Mouse (Mus musculus) hindbrain, embryonic 13.5 days (tissue): ENCODE data around the gene Capn2. TPM values are rescaled to one million over a fixed set of nuclear protein-coding genes. Genes with fewer than 3 reads are reported as not detected.
A peak's percentile ranks its signal among the peaks of the same experiment; 100 is the strongest.

Source experiments
- ATAC-seq: fragments of 200-750 bp; cut with Nextera tagmentation; 2 replicates; pipeline ENCODE4 v1.8.0; 2017; ENCODE audit warnings: moderate TSS enrichment; ENCODE audit not compliant: low FRiP score
- H3K27ac ChIP-seq: fragments of 300-500 bp; sonication (generic); 2 replicates; pipeline ENCODE4 v1.5.1; 2015; ENCODE audit warnings: inconsistent platforms, mild to moderate bottlenecking, moderate library complexity
- H3K27me3 ChIP-seq: fragments of 300-500 bp; sonication (generic); 2 replicates; pipeline ENCODE4 v1.6.1; 2015; ENCODE audit warnings: mild to moderate bottlenecking, inconsistent platforms
- H3K36me3 ChIP-seq: fragments of 300-500 bp; sonication (generic); 2 replicates; pipeline ENCODE4 v1.6.1; 2015; ENCODE audit warnings: mild to moderate bottlenecking, inconsistent platforms
- H3K4me1 ChIP-seq: fragments of 300-500 bp; sonication (generic); replicated peaks from 2 replicates; pipeline ENCODE4 v1.6.1; 2015; ENCODE audit warnings: inconsistent platforms
- H3K4me2 ChIP-seq: fragments of 300-500 bp; sonication (generic); 2 replicates; pipeline ENCODE4 v1.6.1; 2015; ENCODE audit warnings: inconsistent platforms, mild to moderate bottlenecking, moderate library complexity
- H3K4me3 ChIP-seq: fragments of 300-500 bp; sonication (generic); 2 replicates; pipeline ENCODE4 v1.5.1; 2015; ENCODE audit warnings: mild to moderate bottlenecking, inconsistent platforms
- H3K9ac ChIP-seq: fragments of 300-500 bp; sonication (generic); 2 replicates; pipeline ENCODE4 v1.6.1; 2015; ENCODE audit warnings: mild to moderate bottlenecking, inconsistent platforms
- H3K9me3 ChIP-seq: fragments of 300-500 bp; sonication (generic); 2 replicates; pipeline ENCODE4 v1.6.1; 2016; ENCODE audit warnings: inconsistent platforms
- WGBS: fragments of 180-500 bp; shearing (Covaris S2); methylation state at CpG from one replicate; pipeline ENCODE4 v1.1.7; 2015; 5-methylcytosine and 5-hydroxymethylcytosine counted together
- polyA plus RNA-seq: library from polyadenylated mRNA; unstranded; fragments of >200 nt; fragmentation: Nextera tagmentation; extraction: Ambion mirVana; gene quantifications from 2 replicates; pipeline ENCODE4 v1.2.1, GENCODE M21; 2015

Gene Capn2
- polyA plus RNA-seq, 1 experiment from 2014 or later, result 85.0 TPM

DNA sequence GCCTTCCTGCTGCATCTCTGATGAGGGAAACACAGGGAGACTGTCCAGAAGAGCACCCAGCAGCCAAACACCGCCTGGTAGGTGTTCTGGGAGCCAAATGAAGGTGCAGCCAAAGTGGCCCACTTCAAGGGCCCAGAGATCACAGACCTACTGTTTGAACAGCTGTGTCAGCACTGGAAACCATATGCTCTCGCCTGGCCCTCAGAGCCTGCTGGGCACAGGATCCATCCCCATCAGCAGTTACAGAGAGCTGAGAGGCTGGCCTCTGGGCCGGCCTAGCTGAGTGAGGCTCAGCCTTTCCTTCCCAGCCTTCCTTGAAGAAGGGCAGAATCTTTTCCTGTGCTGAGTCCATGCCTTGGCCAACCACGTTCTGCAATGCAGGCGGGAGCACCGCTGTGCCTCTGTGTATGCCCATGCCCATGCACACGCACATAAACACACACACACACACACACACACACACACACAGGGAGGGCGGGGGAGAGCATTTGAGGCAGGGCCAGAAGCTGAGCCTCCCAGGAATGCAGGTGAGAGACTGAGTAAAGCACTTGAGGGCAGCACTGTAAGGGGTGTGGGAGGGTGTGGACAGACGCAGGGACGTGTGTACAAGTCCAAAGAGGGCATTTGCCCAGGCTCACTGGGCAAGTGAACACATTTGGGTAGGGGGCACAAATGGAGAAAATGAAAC, 8.2 kb downstream of the Capn2 start:
- H3K27me3 ChIP-seq, result no peaks in the 10 kb centered on the region
- 81% methylated on average over 10 of the region's 10 CpGs for WGBS
- H3K9me3 ChIP-seq, result no peaks in the 10 kb centered on the region
- peak overlapping the region; percentile 19; the same call in 1 of the 2 replicates for H3K9ac ChIP-seq
- H3K36me3 ChIP-seq, result peaks cover 58% of the 10 kb centered on the region
- H3K4me3 ChIP-seq, result no peak overlapping the region
- H3K4me2 ChIP-seq, result no peak overlapping the region
- H3K27ac ChIP-seq, result no peak overlapping the region
- H3K4me1 ChIP-seq, result peaks cover 11% of the 10 kb centered on the region
- no peak for ATAC-seq

- no peak for ATAC-seq
- Histone ChIP-seq H3K4me1 (peaks cover 18% of the 10 kb centered on the region), H3K9ac (no peak overlapping the region), H3K9me3 (no peaks in the 10 kb centered on the region), H3K36me3 (peaks cover 45% of the 10 kb centered on the region), H3K4me3 (no peak overlapping the region), H3K27ac (no peak overlapping the region; the same call in 1 of the 2 replicates), H3K27me3 (no peaks in the 10 kb centered on the region), H3K4me2 (no peak overlapping the region)
- 64% methylated on average over 7 of the region's 7 CpGs for WGBS
These were observed 11.0 kb downstream of the Capn2 start for GRCm38 (mm10) chr1:182506229-182506986.

DNA sequence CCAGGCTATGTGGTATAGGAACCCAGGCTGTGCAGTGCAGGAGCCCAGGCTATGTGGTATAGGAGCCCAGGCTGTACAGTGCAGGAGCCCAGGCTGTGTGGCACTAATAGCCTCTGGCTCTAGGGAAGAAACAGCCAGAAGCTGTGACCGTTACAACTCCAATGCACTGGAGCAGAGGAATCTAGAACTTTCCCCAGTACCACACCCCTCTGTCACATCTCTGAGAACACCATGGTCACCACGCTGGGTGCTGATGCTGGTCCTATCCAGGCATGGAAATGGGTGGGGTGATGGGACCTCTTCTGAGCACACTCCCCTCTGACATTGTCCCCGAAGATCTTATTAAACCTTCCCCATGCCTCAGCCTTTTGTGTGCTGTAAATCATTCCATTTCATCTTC, 12.1 kb downstream of the Capn2 start:
- Histone ChIP-seq H3K4me2 (no peak overlapping the region), H3K9me3 (no peaks in the 10 kb centered on the region), H3K27me3 (no peaks in the 10 kb centered on the region), H3K4me3 (no peak overlapping the region), H3K36me3 (peaks cover 34% of the 10 kb centered on the region), H3K9ac (no peak overlapping the region), H3K4me1 (peaks cover 18% of the 10 kb centered on the region), H3K27ac (no peak overlapping the region)
- WGBS, result 95% methylated on average over 3 of the region's 3 CpGs
- no peak for ATAC-seq

- H3K9ac ChIP-seq, result 0 out of 2 replicates have a peak overlapping the region, but pooled peaks have one; percentile 43
- H3K4me3 ChIP-seq, result no peak overlapping the region
- H3K4me1 ChIP-seq, result peaks cover 21% of the 10 kb centered on the region
- 15% methylated on average over 4 of the region's 4 CpGs for WGBS
- no peak for ATAC-seq
- H3K9me3 ChIP-seq, result no peaks in the 10 kb centered on the region
- peak overlapping the region; percentile 48 for H3K27ac ChIP-seq
- H3K27me3 ChIP-seq, result no peaks in the 10 kb centered on the region
- peaks cover 23% of the 10 kb centered on the region for H3K36me3 ChIP-seq
- H3K4me2 ChIP-seq, result no peak overlapping the region
These were observed 13.2 kb downstream of the Capn2 start for GRCm38 (mm10) chr1:182504223-182504622.

- no peaks in the 10 kb centered on the region for H3K27me3 ChIP-seq
- H3K36me3 ChIP-seq, result peaks cover 15% of the 10 kb centered on the region
- no peak for ATAC-seq
- H3K4me3 ChIP-seq, result no peak overlapping the region
- no peaks in the 10 kb centered on the region for H3K9me3 ChIP-seq
- 92% methylated on average over 13 of the region's 13 CpGs for WGBS
- no peak overlapping the region for H3K4me2 ChIP-seq
- peaks cover 21% of the 10 kb centered on the region for H3K4me1 ChIP-seq
- no peak overlapping the region for H3K9ac ChIP-seq
- no peak overlapping the region for H3K27ac ChIP-seq
These were observed 14.1 kb downstream of the Capn2 start for GRCm38 (mm10) chr1:182503206-182503900.

DNA sequence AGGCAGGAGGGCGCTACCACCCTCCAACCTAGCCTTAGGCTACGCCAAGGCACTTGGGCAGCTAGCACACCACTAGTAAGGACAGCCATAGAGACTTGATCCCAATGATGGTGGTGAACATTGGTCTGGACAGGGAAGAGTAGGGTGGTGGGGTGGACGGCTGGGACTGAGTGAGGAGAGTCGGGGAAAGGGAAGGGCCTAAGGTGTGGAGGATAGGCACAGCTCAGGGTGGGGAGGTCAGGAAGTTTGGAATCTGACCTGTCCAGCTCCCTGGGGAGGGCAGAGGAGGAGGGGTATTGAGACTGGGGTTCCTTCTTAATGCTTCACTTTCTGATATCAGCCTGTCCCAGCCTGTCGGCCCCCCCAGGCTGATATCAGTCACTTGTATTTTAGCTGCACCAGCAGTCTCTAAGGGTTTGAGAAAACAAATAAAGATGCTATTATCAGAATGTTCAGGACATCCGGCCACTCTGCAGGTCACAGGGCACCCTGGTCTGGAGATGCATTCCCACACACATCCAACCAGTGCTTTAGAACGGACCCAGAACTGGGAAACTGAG, 14.8 kb downstream of the Capn2 start:
- H3K9ac ChIP-seq, result no peak overlapping the region
- no peak for ATAC-seq

GRCm38 (mm10) chr1:182501815-182502405, 15.5 kb downstream of the Capn2 start:
- Histone ChIP-seq H3K4me1 (peaks cover 24% of the 10 kb centered on the region), H3K4me2 (no peak overlapping the region), H3K27me3 (no peaks in the 10 kb centered on the region), H3K36me3 (peaks cover 12% of the 10 kb centered on the region), H3K9me3 (no peaks in the 10 kb centered on the region), H3K9ac (no peak overlapping the region), H3K27ac (no peak overlapping the region), H3K4me3 (no peak overlapping the region)
- ATAC-seq, result no peak
- WGBS, result 89% methylated on average over 7 of the region's 7 CpGs

More for the DNA sequence above, 14.8 kb downstream of the Capn2 start:
- Histone ChIP-seq H3K27me3 (no peaks in the 10 kb centered on the region), H3K27ac (no peak overlapping the region), H3K9me3 (no peaks in the 10 kb centered on the region), H3K4me3 (no peak overlapping the region), H3K36me3 (peaks cover 15% of the 10 kb centered on the region), H3K4me1 (peaks cover 21% of the 10 kb centered on the region), H3K4me2 (no peak overlapping the region)
- 93% methylated on average over 7 of the region's 7 CpGs for WGBS

DNA sequence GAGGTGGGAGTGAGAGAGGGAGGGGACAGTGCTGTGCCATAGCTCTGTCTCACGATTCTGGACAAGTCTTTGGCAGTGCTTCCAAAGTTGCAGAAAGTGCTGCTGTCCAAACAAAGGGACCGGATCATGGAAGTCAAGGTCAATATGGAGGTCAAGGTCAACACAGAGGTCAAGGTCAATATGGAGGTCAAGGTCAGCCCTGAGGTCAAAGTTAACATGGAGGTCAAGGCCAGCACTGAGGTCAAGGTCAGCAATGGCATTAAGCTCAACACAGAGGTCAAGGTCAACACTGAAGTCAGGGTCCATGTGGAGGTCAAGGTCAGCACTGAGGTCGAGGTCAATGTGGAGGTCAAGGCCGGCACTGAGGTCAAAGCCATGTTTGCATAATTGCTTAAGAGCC, 16.6 kb downstream of the Capn2 start:
- Histone ChIP-seq H3K4me3 (no peak overlapping the region), H3K9me3 (no peaks in the 10 kb centered on the region), H3K27ac (no peak overlapping the region), H3K4me1 (peaks cover 21% of the 10 kb centered on the region), H3K4me2 (no peak overlapping the region), H3K27me3 (no peaks in the 10 kb centered on the region), H3K36me3 (peaks cover 6% of the 10 kb centered on the region; the same call in 1 of the 2 replicates), H3K9ac (no peak overlapping the region)
- WGBS, result 94% methylated on average over 4 of the region's 4 CpGs
- no peak for ATAC-seq

DNA sequence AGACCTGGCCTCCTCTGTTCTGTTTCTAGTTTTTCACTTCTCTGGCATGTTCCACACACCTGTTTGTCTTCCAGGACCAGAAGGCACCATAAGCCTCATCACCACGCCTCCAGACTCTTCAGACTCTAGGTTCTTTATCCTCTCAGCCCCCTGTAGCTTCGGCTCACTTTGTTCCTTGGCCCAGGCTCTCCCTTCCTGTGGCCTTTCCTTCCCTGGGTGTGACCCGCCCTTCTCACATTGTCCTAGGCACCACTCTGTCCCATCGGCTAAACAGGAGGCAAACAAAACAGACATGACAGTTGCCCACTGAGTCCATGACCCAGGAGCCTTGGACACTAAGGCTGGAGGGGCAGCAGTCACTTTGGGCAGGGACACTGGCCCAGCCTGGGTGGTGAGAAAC, 17.2 kb downstream of the Capn2 start:
- H3K4me2 ChIP-seq, result no peak overlapping the region
- H3K4me1 ChIP-seq, result peaks cover 21% of the 10 kb centered on the region
- WGBS, result 67% methylated on average over 4 of the region's 4 CpGs
- H3K27ac ChIP-seq, result no peak overlapping the region
- no peak overlapping the region for H3K9ac ChIP-seq
- H3K9me3 ChIP-seq, result no peaks in the 10 kb centered on the region
- H3K36me3 ChIP-seq, result peaks cover 4% of the 10 kb centered on the region; the same call in 1 of the 2 replicates
- H3K27me3 ChIP-seq, result no peaks in the 10 kb centered on the region
- no peak for ATAC-seq
- H3K4me3 ChIP-seq, result no peak overlapping the region

DNA sequence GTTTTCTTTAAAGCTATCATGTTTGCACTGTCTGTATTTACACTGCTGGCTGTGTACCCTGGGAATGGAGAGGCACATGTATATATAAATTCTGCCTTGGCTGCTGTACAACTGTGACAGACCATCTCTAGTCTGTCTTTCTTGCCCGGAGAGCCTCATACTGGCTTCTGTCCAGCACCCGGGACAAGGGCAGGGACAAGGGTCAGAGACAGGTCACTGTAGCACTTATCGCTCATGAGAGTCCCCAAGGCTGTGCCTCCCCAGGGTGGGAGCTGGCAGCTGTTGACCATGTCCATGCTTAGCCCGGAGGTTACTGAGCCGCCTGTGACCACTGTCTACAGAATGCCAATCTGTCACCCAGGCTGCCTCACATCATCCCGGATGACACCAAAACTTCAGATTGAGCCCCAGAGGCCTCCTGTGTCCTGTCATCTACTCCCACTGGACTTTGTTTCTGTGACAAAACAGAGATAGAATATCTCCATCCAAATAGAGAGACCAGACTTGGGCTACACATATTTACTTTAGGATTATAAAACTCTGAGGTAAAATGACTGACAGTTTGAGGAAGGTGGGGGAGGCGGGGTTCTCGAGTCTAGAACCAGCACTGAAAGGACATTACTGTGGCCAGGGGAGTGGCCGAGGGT, 17.8 kb downstream of the Capn2 start:
- H3K4me3 ChIP-seq, result no peak overlapping the region
- no peak overlapping the region for H3K27ac ChIP-seq
- no peaks in the 10 kb centered on the region for H3K27me3 ChIP-seq
- ATAC-seq, result no peak
- H3K9ac ChIP-seq, result no peak overlapping the region
- 67% methylated on average over 9 of the region's 9 CpGs for WGBS
- H3K36me3 ChIP-seq, result no peaks in the 10 kb centered on the region
- no peak overlapping the region for H3K4me2 ChIP-seq
- no peaks in the 10 kb centered on the region for H3K9me3 ChIP-seq
- H3K4me1 ChIP-seq, result peaks cover 24% of the 10 kb centered on the region

- no peaks in the 10 kb centered on the region for H3K27me3 ChIP-seq
- no peak overlapping the region for H3K4me2 ChIP-seq
- H3K9me3 ChIP-seq, result no peaks in the 10 kb centered on the region
- H3K9ac ChIP-seq, result no peak overlapping the region
- WGBS, result 72% methylated on average over 4 of the region's 4 CpGs
- H3K4me1 ChIP-seq, result peaks cover 18% of the 10 kb centered on the region
- no peak for ATAC-seq
- no peak overlapping the region for H3K4me3 ChIP-seq
- H3K36me3 ChIP-seq, result no peaks in the 10 kb centered on the region
- no peak overlapping the region for H3K27ac ChIP-seq
These were observed 19.7 kb downstream of the Capn2 start for GRCm38 (mm10) chr1:182497736-182498135.
